Mouse (Mus musculus): Measurements from ENCODE around the gene Aff1. TPM values are rescaled to one million over a fixed set of nuclear protein-coding genes. Genes with fewer than 3 reads are reported as not detected.

Gene Aff1
- polyA plus RNA-seq, 1 experiment, result 16.2 TPM

DNA sequence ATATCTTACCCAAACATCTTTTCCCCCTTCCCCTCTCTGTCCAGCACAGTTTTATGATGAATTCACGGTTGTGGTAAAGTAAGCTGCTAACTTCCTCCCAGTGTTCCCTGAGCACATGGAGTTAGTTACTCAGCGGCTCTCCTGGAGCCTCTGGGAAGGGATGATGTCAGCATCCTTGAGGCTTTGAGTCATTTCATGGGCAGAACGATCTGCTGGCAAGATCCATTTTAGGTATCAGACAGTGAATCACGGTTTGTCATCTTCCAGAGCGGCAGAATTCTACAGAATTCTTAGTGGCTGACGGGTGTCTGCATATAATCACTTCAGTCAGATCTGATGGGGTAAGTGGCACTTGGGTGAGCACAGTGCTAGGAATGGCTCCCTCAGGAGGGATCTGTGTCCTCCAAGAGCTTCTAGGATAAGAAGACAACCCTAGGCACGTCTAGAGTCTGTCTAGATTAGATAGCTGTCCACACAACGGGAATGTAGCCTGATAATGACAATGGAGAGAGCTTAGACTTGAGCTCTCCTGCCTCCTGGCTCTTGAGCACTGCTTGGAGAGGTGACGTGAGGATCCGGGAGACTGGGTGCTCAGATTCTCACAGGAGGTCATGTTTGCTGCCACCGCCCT, 82.6 kb downstream of the Aff1 start:
- Histone ChIP-seq H3K4me3 (ENCODE audit: extremely low read depth, insufficient read depth, insufficient read length) (no peak overlapping the region), H3K36me3 (ENCODE audit: control insufficient read depth, insufficient read depth, low read length) (no peaks in the 10 kb centered on the region), H3K4me1 (ENCODE audit: control insufficient read depth, insufficient read depth, insufficient read length) (peaks cover 28% of the 10 kb centered on the region), H3K27ac (ENCODE audit: insufficient read depth, low read length) (no peak overlapping the region), H3K27me3 (ENCODE audit: control insufficient read depth, insufficient read depth, low read length) (no peaks in the 10 kb centered on the region)
- WGBS, result 76% methylated on average over 11 of the region's 11 CpGs
- DNase-seq (ENCODE audit: low read depth in 1 of 2, low spot score in 2 of 2), result no peak
- TF ChIP-seq CTCF (IDR thresholded peaks at IDR 0.05; ENCODE audit: extremely low read depth, insufficient read depth, insufficient read length, insufficient replicate concordance) (no peak), POLR2A (IDR thresholded peaks at IDR 0.05; ENCODE audit: low read depth, low read length) (no peak)

DNA sequence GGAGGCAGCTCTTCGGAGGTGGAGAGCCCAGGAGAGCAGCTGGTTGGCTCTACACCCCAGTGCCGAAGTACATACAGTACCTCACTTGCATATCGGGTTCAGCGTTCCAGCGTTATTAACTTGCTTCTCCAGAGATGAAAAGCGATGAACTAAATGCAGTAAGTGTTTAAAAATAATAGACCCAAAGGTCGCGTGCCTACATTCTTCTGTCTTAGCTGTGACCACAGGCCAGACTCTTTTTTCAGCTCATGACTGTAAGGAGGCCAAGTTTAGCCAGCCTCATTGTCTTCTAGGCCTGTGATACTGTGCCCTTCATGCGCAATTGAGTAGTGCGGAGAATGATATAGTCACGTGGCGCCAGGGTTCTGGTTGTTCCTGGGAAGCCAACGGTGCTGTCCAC, 83.3 kb downstream of the Aff1 start:
- 95% methylated on average over 13 of the region's 13 CpGs for WGBS

GRCm38 (mm10) chr5:103776842-103777241, 84.7 kb downstream of the Aff1 start:
- WGBS, result 93% methylated on average over 4 of the region's 4 CpGs
- Histone ChIP-seq H3K27ac (ENCODE audit: insufficient read depth, low read length) (no peak overlapping the region), H3K27me3 (ENCODE audit: control insufficient read depth, insufficient read depth, low read length) (no peaks in the 10 kb centered on the region), H3K4me1 (ENCODE audit: control insufficient read depth, insufficient read depth, insufficient read length) (peaks cover 28% of the 10 kb centered on the region), H3K4me3 (ENCODE audit: extremely low read depth, insufficient read depth, insufficient read length) (no peak overlapping the region), H3K36me3 (ENCODE audit: control insufficient read depth, insufficient read depth, low read length) (no peaks in the 10 kb centered on the region)
- DNase-seq (ENCODE audit: low read depth in 1 of 2, low spot score in 2 of 2), result no peak
- TF ChIP-seq CTCF (IDR thresholded peaks at IDR 0.05; ENCODE audit: extremely low read depth, insufficient read depth, insufficient read length, insufficient replicate concordance), result no peak
- no peak for TF ChIP-seq POLR2A (IDR thresholded peaks at IDR 0.05; ENCODE audit: low read depth, low read length)

More for the DNA sequence above, 83.3 kb downstream of the Aff1 start:
- Histone ChIP-seq H3K27ac (ENCODE audit: insufficient read depth, low read length) (no peak overlapping the region), H3K36me3 (ENCODE audit: control insufficient read depth, insufficient read depth, low read length) (no peaks in the 10 kb centered on the region), H3K4me1 (ENCODE audit: control insufficient read depth, insufficient read depth, insufficient read length) (peaks cover 33% of the 10 kb centered on the region), H3K27me3 (ENCODE audit: control insufficient read depth, insufficient read depth, low read length) (no peaks in the 10 kb centered on the region), H3K4me3 (ENCODE audit: extremely low read depth, insufficient read depth, insufficient read length) (no peak overlapping the region)
- DNase-seq (ENCODE audit: low read depth in 1 of 2, low spot score in 2 of 2), result no peak
- TF ChIP-seq POLR2A (IDR thresholded peaks at IDR 0.05; ENCODE audit: low read depth, low read length) (no peak), CTCF (IDR thresholded peaks at IDR 0.05; ENCODE audit: extremely low read depth, insufficient read depth, insufficient read length, insufficient replicate concordance) (no peak)

DNA sequence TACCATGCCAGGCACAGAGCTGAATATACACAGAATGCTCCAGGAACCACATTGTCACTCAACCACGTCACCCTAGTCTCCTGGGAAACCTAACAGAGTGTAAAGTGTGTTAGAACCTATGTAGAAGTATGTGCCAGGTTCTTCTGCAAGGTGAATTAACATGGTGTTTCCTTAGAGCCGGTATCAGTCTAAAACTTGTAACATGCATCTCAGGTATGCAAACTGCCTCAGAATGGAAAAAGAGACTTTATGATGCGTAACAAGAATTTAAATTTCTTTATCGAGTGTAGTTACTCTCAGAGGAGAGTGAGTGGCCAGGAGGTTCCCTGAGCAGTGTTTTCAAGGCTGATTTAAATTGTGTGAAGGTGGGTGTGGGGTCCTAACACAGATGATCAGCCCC, 85.3 kb downstream of the Aff1 start:
- TF ChIP-seq CTCF (IDR thresholded peaks at IDR 0.05; ENCODE audit: extremely low read depth, insufficient read depth, insufficient read length, insufficient replicate concordance), result no peak
- TF ChIP-seq POLR2A (IDR thresholded peaks at IDR 0.05; ENCODE audit: low read depth, low read length), result no peak
- H3K27me3 ChIP-seq (ENCODE audit: control insufficient read depth, insufficient read depth, low read length), result no peaks in the 10 kb centered on the region
- 47% methylated on average over 4 of the region's 4 CpGs for WGBS
- H3K4me1 ChIP-seq (ENCODE audit: control insufficient read depth, insufficient read depth, insufficient read length), result peaks cover 28% of the 10 kb centered on the region
- H3K27ac ChIP-seq (ENCODE audit: insufficient read depth, low read length), result no peak overlapping the region
- H3K36me3 ChIP-seq (ENCODE audit: control insufficient read depth, insufficient read depth, low read length), result no peaks in the 10 kb centered on the region
- no peak for DNase-seq (ENCODE audit: low read depth in 1 of 2, low spot score in 2 of 2)
- H3K4me3 ChIP-seq (ENCODE audit: extremely low read depth, insufficient read depth, insufficient read length), result no peak overlapping the region

GRCm38 (mm10) chr5:103778314-103779117, 86.3 kb downstream of the Aff1 start:
- Histone ChIP-seq H3K36me3 (ENCODE audit: control insufficient read depth, insufficient read depth, low read length) (peaks cover under 1% of the 10 kb centered on the region), H3K27ac (ENCODE audit: insufficient read depth, low read length) (no peak overlapping the region)
- 55% methylated on average over 17 of the region's 17 CpGs for WGBS

DNA sequence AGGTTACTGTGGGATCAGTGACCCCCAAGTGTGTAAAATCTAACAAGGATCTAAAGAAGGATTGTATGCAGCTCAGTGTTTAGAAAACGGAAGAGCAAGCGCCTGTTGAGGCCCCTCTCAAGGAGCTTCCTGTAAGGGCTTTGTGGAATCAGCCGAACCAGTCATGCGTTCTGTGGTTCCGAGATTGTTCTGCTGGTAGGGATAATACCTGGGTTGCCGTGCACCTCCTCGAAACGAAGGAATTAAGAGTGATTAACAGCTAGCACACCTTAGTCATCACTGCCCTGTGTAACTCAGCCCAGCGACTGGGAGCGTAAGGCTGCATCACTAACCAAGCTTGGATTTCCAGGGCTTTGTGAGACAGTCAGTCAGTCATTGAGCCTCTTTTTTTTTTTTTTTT, 87.7 kb downstream of the Aff1 start:
- H3K4me1 ChIP-seq (ENCODE audit: control insufficient read depth, insufficient read depth, insufficient read length), result peaks cover 26% of the 10 kb centered on the region

More at GRCm38 (mm10) chr5:103778314-103779117, 86.3 kb downstream of the Aff1 start:
- H3K4me1 ChIP-seq (ENCODE audit: control insufficient read depth, insufficient read depth, insufficient read length), result peaks cover 28% of the 10 kb centered on the region
- no peak overlapping the region for H3K4me3 ChIP-seq (ENCODE audit: extremely low read depth, insufficient read depth, insufficient read length)
- TF ChIP-seq CTCF (IDR thresholded peaks at IDR 0.05; ENCODE audit: extremely low read depth, insufficient read depth, insufficient read length, insufficient replicate concordance) (no peak), POLR2A (IDR thresholded peaks at IDR 0.05; ENCODE audit: low read depth, low read length) (no peak)
- DNase-seq (ENCODE audit: low read depth in 1 of 2, low spot score in 2 of 2), result no peak
- no peaks in the 10 kb centered on the region for H3K27me3 ChIP-seq (ENCODE audit: control insufficient read depth, insufficient read depth, low read length)

DNA sequence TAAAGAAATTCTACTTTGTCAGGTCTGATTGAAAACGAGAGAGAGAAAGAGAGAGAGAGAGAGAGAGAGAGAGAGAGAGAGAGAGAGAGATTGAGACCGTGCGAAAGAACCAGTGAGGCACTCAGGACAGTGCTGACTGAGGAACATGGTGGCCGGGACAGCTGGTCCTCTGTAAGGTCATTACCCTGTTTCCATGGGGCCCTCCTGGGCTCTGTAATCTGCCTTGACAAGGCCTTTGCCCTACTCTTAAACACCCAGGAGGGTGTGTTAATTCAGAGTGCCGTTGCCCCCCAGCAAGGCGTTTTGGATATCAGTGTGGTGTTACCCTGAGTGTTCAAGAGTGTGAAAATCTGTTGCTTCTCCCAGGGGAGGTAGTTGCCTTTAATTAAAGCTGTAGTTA, 88.1 kb downstream of the Aff1 start:
- H3K27ac ChIP-seq (ENCODE audit: insufficient read depth, low read length), result no peak overlapping the region
- H3K27me3 ChIP-seq (ENCODE audit: control insufficient read depth, insufficient read depth, low read length), result no peaks in the 10 kb centered on the region
- peaks cover 26% of the 10 kb centered on the region for H3K4me1 ChIP-seq (ENCODE audit: control insufficient read depth, insufficient read depth, insufficient read length)
- TF ChIP-seq POLR2A (IDR thresholded peaks at IDR 0.05; ENCODE audit: low read depth, low read length) (no peak), CTCF (IDR thresholded peaks at IDR 0.05; ENCODE audit: extremely low read depth, insufficient read depth, insufficient read length, insufficient replicate concordance) (no peak)
- H3K4me3 ChIP-seq (ENCODE audit: extremely low read depth, insufficient read depth, insufficient read length), result no peak overlapping the region
- DNase-seq (ENCODE audit: low read depth in 1 of 2, low spot score in 2 of 2), result no peak
- peaks cover 9% of the 10 kb centered on the region for H3K36me3 ChIP-seq (ENCODE audit: control insufficient read depth, insufficient read depth, low read length)
- WGBS, result 81% methylated on average over 6 of the region's 6 CpGs

More for the DNA sequence above, 87.7 kb downstream of the Aff1 start:
- Histone ChIP-seq H3K36me3 (ENCODE audit: control insufficient read depth, insufficient read depth, low read length) (peaks cover 9% of the 10 kb centered on the region), H3K27me3 (ENCODE audit: control insufficient read depth, insufficient read depth, low read length) (no peaks in the 10 kb centered on the region), H3K27ac (ENCODE audit: insufficient read depth, low read length) (no peak overlapping the region), H3K4me3 (ENCODE audit: extremely low read depth, insufficient read depth, insufficient read length) (no peak overlapping the region)
- TF ChIP-seq POLR2A (IDR thresholded peaks at IDR 0.05; ENCODE audit: low read depth, low read length) (no peak), CTCF (IDR thresholded peaks at IDR 0.05; ENCODE audit: extremely low read depth, insufficient read depth, insufficient read length, insufficient replicate concordance) (no peak)
- WGBS, result 38% methylated on average over 10 of the region's 10 CpGs
- no peak for DNase-seq (ENCODE audit: low read depth in 1 of 2, low spot score in 2 of 2)

Data from spleen, adult 2 months (tissue).